Mouse (Mus musculus) heart, embryonic 10.5 days (tissue): ENCODE data around the gene Hfm1. TPM values are rescaled to one million over a fixed set of nuclear protein-coding genes. Genes with fewer than 3 reads are reported as not detected.

Experiments
- DNase-seq: peaks from one replicate; pipeline ENCODE4 v3.0.0-alpha.2; 2017; ENCODE audit warnings: low spot score
- H3K27ac ChIP-seq: fragments of 300-500 bp; sonication (generic); 2 replicates; pipeline ENCODE4 v1.5.1; 2016; ENCODE audit warnings: mild to moderate bottlenecking
- H3K27me3 ChIP-seq: fragments of 300-500 bp; sonication (generic); 2 replicates; pipeline ENCODE4 v1.6.1; 2016; ENCODE audit warnings: mild to moderate bottlenecking; ENCODE audit not compliant: poor library complexity, insufficient read depth, severe bottlenecking
- H3K36me3 ChIP-seq: fragments of 300-500 bp; sonication (generic); 2 replicates; pipeline ENCODE4 v1.6.1; 2016; ENCODE audit warnings: mild to moderate bottlenecking, moderate library complexity
- H3K4me1 ChIP-seq: fragments of 300-500 bp; sonication (generic); 2 replicates; pipeline ENCODE4 v1.6.1; 2016; ENCODE audit warnings: mild to moderate bottlenecking
- H3K4me3 ChIP-seq: fragments of 300-500 bp; sonication (generic); 2 replicates; pipeline ENCODE4 v1.5.1; 2016; ENCODE audit warnings: mild to moderate bottlenecking, moderate library complexity
- H3K9me3 ChIP-seq: fragments of 300-500 bp; sonication (generic); 2 replicates; pipeline ENCODE4 v1.6.1; 2016; ENCODE audit warnings: mild to moderate bottlenecking, moderate library complexity
- WGBS: fragments of 180-500 bp; shearing (Covaris S2); methylation state at CpG from one replicate; pipeline ENCODE4 v1.1.7; 2016; 5-methylcytosine and 5-hydroxymethylcytosine counted together
- microRNA-seq: library from miRNA; unstranded; fragments of <30 nt; microRNA quantifications from one replicate; pipeline ENCODE4, GENCODE M21; 2017
- polyA plus RNA-seq: library from polyadenylated mRNA; unstranded; fragments of >200 nt; fragmentation: Nextera tagmentation; extraction: Ambion mirVana; gene quantifications from 2 replicates; pipeline ENCODE4 v1.2.1, GENCODE M21; 2016

Gene Hfm1
- polyA plus RNA-seq, 1 experiment from 2014 or later = 1.4 TPM

DNA sequence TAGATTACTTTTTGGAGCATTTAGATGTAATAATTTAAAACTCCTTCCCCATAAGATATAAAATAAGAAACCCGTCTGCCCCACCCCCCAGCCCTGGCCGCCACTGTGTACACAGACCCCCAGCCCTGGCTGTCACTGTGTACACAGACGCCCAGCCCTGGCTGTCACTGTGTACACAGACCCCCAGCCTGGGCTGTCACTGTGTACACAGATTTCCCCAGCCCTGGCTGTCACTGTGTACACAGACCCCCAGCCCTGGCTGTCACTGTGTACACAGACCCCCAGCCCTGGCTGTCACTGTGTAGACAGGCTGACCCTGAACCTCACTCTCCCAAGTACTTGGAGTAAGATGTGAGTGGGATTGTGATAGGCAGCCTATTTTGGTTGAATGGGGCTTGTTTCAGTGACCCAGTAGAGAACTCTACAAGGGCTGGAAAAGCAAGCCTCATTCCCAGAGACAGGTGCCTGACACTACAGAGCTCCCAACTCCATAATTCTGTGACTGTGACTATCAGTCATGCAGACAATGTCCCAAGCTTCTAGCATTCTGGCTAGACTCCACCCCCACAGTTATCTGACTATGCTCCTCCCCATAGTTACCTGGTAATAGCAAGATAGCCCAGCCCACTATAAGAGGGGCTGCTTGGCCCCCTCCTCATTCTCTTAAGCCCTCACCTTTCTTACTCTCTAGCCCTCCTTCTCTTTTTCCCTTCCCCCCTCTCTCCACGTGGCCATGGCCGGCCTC lies 135.5 kb downstream of the Hfm1 start:
- Histone ChIP-seq H3K36me3 (no peaks in the 10 kb centered on the region), H3K9me3 (no peaks in the 10 kb centered on the region), H3K4me3 (no peak overlapping the region), H3K27me3 (peaks cover 4% of the 10 kb centered on the region; the same call in 1 of the 2 replicates), H3K4me1 (0 out of 2 replicates have a peak, but pooled peaks cover 6% of the 10 kb centered on the region), H3K27ac (no peak overlapping the region)
- 38% methylated on average over 5 of the region's 5 CpGs for WGBS
- DNase-seq = no peak

Small RNAs within 50 kb of the gene (microRNA-seq; reads per million reads assigned to microRNA genes)
- gene Gm27527 = not detected

Other genes starting within 250 kb of the Hfm1 start
- gene Zfp644, start 229.0 kb downstream of the Hfm1 start, polyA plus RNA-seq = 48.5 and 58.6 TPM in 2 replicates
- 40.8 and 46.6 TPM in 2 replicates for gene Cdc7, start 38.0 kb upstream of the Hfm1 start, polyA plus RNA-seq